Mouse (Mus musculus): ENCODE results near the gene Gh.
A peak's percentile ranks its signal among the peaks of the same experiment; 100 is the strongest.

Gene Gh

GRCm38 (mm10) chr11:106308162-106308561 is 6.5 kb upstream of the Gh start:
- DNase-seq (ENCODE audit: low spot score), result no peak

GRCm38 (mm10) chr11:106307432-106307831 is 5.8 kb upstream of the Gh start:
- no peak for DNase-seq (ENCODE audit: low spot score)

- no peak for DNase-seq (ENCODE audit: low spot score)
These were observed 5.1 kb upstream of the Gh start for GRCm38 (mm10) chr11:106306758-106307157.

DNA sequence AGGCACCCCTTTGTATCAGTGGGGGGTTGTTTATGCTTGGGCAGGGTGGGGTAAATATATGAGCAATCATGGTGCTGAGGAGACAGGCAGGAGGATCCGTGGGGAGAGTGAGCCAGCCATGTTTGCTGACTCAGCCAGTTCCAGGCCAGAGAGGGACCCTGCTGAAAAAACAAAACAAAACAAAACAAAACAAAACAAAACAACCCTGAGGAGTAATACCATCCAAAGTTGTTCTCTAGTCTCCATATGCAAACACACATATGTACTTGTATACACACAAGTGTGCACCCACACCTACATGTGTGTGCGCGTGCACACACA is 4.4 kb upstream of the Gh start:
- DNase-seq (ENCODE audit: low spot score), result no peak

GRCm38 (mm10) chr11:106305348-106306064 is 3.8 kb upstream of the Gh start:
- DNase-seq (ENCODE audit: low spot score), result no peak

GRCm38 (mm10) chr11:106302634-106303033 is 969 bp upstream of the Gh start:
- peak; percentile 42 for DNase-seq (ENCODE audit: low spot score)

DNA sequence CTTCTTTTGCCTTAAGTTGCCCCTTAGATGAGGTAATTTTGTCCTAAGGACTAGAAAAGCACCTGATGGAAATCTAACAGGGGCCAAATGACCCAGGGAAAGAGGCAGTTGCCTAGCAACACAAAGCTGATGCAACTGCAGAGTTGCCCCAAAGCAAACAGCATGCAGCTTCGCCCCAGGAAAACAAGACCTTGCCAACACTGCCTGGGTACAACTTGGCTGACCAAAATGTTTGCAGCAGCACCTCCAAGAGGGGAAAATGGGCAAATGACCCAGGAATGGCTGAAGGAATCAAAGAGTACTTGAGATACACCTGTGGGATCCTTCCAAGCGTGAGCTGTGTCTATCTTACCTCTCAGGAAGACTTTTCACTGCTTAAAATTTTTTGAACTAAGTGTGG is 9.8 kb downstream of the Gh start:
- no peak for DNase-seq (ENCODE audit: low spot score)

DNA sequence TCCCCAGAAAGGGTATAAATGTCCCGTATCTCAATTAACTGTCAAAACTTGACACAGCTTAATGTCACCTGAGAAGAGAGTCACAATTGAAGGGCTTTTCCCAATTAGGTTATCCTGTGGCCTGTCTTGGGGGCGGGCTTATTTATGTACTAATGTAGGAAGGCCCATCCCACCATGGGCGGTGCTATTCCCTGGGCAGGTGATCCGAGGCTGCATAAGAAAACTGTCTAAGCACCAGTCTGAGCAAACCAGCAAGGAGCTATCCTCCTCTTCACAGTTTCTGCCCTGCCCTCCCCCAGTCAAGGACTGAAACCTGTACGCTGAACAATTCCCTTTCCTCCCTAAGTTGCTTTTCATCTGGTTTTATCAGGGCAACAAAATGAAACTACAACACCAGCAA is 11.3 kb downstream of the Gh start:
- no peak for DNase-seq (ENCODE audit: low spot score)

DNA sequence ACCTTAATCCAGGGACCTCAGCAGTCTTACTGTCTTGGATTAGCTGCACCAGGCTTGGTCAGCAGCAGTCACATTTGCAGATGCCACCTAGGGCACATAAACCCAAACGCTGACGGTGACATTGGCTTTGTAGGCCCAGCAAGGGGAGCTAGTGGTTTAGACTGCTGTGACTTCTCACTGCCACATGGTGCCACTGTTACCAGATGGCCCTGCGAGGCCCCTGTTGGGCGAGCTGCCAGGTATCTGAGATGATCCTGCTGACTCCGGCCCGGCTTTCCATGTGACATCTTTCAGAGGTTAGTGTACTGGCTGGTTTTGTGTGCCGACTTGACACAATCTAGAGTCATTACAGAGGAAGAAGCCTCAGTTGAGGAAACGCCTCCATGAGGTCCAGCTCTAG is 12.3 kb downstream of the Gh start:
- DNase-seq (ENCODE audit: low spot score), result no peak

GRCm38 (mm10) chr11:106286987-106287386 is 14.7 kb downstream of the Gh start:
- DNase-seq (ENCODE audit: low spot score), result no peak

- no peak for DNase-seq (ENCODE audit: low spot score)
These were observed 15.5 kb downstream of the Gh start for GRCm38 (mm10) chr11:106286206-106286605.

DNA sequence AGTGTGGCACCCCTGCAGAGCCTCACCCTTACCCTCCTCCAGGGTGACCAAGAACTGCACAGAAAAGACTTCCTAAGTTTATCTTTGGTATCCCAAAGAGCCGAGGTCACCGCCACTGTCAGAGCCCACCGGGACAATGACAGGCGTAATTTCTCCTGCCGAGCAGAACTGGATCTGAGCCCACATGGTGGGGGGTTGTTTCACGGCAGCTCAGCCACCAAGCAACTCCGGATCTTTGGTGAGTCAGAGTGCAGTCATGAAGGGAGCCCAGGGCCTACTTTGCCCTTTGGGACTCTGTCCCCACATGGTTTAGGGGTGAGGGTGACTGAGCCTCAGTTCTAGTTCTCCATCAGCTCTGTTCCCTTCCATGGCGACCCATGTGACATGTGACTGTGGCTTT is 17.5 kb downstream of the Gh start:
- no peak for DNase-seq (ENCODE audit: low spot score)

DNA sequence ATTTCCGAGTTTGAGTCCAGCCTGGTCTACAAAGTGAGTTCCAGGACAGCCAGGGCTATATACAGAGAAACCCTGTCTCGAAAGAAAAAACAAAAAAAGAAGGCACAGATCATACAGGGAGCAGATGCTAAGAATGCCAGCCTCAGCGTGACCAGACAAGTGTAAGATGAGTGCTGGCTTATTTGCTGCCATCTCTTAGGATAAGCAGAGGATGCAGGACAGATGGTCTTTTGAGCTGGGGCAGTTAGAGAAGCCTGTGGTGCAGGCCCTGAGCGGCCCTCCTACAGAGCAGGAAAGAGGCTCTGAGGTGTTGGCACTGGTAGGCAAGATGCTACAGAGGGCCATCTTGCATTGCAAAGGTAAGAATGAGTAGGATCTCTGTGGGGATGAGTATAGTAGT is 18.3 kb downstream of the Gh start:
- no peak for DNase-seq (ENCODE audit: low spot score)

DNA sequence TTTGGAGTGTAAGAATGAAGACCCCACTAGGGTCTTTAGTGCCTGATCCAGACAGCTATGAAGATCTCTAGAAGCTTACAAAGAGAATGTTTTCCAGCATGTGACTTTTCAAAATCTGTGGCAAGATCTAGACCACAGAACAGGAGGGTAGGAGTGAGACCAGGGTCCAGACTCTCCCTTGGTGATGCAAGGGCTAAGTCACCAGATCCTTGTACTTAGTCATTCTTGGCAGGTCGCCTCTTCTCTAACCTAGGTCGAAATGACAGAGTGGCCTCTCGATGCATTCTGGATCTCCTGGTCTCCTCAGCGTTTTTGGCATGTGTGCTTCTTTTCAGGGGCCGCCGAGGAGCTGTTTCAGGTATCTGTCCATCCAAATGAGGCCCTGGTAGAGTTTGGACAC is 19.2 kb downstream of the Gh start:
- no peak for DNase-seq (ENCODE audit: low spot score)

- DNase-seq (ENCODE audit: low spot score), result peak; percentile 89
These were observed 25.2 kb downstream of the Gh start, which contains the start of gene Tcam1 for GRCm38 (mm10) chr11:106276454-106276853. Tcam1 (plus strand) TSS chr11:106276672.

- DNase-seq (ENCODE audit: low spot score), result peak; percentile 46
These were observed 26.7 kb downstream of the Gh start for GRCm38 (mm10) chr11:106274971-106275411.

DNA sequence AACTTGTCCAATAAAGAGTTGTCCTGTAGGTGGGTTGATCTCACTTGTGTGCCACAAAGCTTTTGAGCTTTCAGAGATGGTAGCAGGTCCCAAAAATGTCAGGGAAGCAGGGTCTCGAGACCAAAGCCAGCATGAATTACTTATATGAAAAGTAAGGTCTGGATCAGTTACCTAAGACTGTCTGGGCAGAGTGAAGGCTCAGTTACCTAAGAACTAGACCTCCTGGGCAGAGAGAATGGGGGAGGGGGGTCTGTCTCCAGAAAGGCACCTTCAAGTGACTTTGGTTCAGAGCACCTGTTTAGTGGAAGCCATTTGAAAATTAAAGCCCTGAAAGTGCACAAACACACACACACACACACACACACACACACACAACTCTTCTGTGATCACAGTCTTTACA is 27.3 kb downstream of the Gh start:
- DNase-seq (ENCODE audit: low spot score), result no peak

DNA sequence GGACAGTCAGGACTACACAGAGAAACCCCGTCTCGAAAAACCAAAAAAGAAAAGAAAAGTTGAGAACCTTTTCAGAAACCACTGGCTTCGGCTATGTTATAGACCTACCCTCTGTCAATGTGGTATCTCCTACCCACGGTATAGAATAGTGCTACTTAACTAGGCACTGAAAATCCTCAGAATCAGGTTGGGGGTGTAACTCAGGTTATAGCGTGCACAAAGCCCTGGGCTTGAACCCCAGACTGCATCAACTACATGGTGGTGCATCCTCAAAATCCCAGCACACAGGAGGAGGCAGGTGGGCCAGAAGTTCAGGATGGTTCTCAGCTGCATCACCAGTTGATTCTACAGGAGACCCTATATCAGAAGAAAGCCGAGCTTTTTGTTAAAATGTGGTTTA is 27.9 kb downstream of the Gh start:
- no peak for DNase-seq (ENCODE audit: low spot score)

DNA sequence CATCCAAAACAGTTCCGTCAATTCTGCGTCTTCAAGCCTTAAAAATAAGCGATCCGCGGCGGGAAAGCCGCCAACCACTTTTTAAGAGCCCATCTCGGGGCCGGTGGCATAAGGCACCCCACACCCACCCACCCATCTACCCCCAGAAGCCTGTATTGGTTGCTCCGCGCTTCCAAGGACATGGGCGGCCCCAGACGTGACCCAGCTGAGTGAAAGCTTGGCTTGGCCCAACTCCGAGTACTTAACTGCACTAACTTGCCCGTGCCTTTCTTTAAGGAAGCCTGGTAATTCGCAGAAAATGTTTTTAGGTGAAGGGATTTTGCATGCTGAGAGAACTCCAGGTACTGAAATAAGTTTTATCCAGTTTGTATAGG is 28.4 kb downstream of the Gh start:
- DNase-seq (ENCODE audit: low spot score), result no peak

GRCm38 (mm10) chr11:106272644-106273310 is 28.9 kb downstream of the Gh start, which contains the start of gene Smarcd2:
Smarcd2 (minus strand) TSS chr11:106272972.
- peak; percentile 100 for DNase-seq (ENCODE audit: low spot score)

GRCm38 (mm10) chr11:106271794-106272643 is 29.6 kb downstream of the Gh start:
- no peak for DNase-seq (ENCODE audit: low spot score)

GRCm38 (mm10) chr11:106271131-106271793 is 30.4 kb downstream of the Gh start:
- DNase-seq (ENCODE audit: low spot score), result no peak

Data from yolk sac, embryonic 10.5 days (tissue).